Mouse (Mus musculus): ENCODE measurements around the gene Grm8. TPM values are rescaled to one million over a fixed set of nuclear protein-coding genes. Genes with fewer than 3 reads are reported as not detected.

Gene Grm8
- total RNA-seq, 2 experiments from 2014 or later, result 0.07 TPM; not detected in 1

DNA sequence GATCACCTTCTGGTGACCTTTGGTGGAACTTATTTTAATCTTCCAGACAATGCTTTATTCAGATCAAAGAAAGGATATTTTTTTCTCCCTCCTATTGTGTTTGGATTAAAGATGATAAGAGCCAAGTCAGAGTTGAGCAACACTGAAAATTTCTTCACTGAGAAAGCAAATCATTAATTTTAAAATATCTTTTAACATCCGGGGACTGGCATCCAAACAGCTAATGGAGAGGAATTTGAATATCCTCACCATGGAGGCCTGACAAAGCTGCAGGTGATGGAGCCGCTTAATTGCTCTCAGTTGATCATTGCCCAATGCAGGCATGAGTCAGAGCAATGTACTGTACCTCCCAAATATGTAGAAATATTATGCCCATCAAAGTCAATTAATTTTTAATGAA, 83.0 kb downstream of the Grm8 start:
- intact Hi-C loops (cut with DNase I), result no loop called here
- DNase-seq, result no peak

DNA sequence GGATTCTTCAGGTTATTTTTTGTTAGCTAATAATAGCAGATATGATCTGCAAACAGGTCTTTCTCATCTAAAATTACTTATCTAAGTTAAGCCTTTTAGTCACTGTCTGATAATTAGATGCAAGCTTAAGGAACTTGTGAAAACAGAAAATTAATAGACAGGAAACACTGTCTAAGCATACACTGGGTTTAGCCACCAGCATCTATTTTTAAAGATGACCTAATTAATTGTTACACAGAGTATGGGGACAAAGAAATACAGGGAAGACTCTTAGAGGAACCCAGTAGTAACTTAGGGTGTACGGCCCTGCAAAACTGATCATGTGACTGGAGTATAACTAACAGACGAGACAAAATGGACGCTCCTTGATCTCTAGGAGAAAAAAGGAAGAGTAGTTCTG, 92.6 kb downstream of the Grm8 start:
- intact Hi-C loops (cut with DNase I), result no loop called here
- DNase-seq, result no peak

DNA sequence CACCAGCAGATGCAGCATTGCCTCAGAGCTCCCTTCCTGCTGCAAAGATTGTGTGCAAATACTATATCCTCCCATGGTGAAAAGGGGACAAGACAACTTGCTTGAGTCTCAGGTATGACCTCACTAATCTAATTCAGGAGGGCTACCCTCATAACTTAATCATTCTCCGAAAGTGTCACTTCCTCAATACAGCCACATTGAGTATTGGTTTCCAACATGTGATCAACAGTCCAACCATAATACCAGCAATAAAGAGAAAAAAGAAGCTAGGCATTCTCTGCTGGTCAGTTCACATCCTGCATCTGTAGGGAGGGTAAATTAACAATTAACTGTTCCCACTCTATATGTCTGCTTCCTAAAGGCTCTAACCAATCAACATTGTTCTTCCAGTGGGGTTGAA, 94.2 kb downstream of the Grm8 start:
- intact Hi-C loops (cut with DNase I), result no loop called here
- DNase-seq, result no peak

DNA sequence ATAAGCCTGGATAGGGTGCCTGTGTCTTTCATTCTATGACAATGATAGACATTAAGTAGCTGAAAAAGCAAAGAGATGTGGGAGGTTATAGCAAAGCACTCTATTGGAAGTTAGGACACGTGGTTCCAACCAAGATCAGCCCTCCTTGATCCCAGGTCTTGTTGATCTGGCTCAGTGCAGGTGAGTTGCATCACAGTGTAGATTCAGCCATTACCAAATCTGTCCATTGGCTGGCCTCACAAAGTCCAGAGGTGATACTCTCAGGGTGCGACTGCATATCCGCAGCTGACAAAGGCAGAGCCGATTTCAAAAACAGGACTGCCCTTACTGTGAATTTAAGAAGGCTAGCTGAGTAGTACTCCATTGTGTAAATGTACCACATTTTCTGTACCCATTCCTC, 103.0 kb downstream of the Grm8 start:
- DNase-seq, result no peak
- intact Hi-C loops (cut with DNase I), result no loop called here

DNA sequence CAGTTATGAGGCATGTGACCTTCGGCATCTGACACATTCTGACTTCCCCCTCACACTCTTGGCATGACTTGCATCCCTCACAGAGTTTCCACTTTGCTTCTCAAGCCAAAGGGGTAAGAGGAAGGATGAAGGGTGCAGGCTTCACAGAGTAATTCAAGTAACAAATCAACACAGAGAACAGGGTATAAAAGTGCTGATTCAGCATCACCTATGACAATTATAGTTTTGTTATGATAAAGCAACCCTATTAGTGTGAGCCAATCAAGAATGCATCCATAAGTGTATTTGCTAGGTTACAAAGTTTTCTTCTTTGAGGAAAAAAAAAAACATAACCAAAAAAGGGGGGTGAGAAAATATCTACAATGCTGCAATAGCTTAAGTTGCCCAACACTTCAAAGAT, 117.3 kb downstream of the Grm8 start:
- intact Hi-C loops (cut with DNase I), result no loop called here
- DNase-seq, result no peak

DNA sequence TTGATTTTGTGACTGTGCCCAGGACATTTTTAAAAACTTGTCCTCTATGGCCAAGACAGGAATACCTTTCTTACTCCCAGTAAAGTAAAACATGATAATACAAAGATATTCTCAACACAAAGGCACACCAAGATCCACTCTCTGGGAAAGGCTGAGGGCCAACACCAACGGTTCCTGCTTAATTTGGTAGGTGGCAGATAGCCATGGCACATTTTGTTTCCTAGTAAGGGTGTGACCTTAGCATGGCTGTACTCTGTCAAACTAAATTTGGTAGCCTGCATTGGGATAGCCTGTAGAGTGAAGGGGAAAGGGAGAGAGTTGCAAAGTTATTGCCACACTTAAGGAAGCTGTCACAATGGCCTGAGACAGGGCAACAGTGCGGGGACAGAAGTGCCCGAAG, 128.0 kb downstream of the Grm8 start:
- DNase-seq, result peak in 1 of 2 experiments; percentile 4
- intact Hi-C loops (cut with DNase I), result no loop called here

DNA sequence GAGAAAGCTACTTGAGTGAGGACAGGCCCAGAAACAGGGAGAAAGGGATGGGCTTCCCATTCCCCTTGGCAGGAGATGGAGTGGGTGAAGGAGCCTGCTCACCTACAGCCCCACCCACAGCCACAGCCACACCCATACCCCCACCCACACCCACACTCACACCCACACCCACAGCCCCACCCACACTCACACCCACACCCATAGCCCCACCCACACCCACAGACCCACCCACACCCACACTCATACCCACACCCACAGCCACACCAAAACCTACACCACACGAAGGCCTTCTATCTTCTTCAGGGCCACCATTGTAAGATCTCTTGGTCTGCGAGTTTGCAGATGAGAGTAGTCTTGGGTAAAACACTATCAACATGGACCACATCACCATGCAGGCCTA, 137.7 kb downstream of the Grm8 start:
- DNase-seq, result no peak
- intact Hi-C loops (cut with DNase I), result no loop called here

DNA sequence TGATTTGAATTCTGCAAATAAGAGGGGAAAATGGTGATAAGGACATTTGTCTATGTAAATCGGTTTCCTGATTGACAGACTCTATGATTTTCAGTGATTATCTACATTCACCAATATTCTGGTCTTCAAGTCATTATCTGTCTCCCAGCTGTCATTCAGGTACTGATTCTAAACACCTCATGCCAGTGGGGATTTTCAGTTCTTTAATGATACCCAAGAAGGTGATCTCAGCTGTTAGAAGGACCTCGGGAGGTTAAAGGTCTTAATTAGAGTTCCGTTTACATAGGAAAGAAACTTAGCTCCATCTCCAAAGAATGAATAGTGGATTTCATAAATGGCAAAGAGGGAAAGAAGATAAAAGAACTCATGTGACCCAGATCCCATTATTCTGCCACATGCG, 143.7 kb downstream of the Grm8 start:
- intact Hi-C loops (cut with DNase I), result no loop called here
- no peak for DNase-seq

DNA sequence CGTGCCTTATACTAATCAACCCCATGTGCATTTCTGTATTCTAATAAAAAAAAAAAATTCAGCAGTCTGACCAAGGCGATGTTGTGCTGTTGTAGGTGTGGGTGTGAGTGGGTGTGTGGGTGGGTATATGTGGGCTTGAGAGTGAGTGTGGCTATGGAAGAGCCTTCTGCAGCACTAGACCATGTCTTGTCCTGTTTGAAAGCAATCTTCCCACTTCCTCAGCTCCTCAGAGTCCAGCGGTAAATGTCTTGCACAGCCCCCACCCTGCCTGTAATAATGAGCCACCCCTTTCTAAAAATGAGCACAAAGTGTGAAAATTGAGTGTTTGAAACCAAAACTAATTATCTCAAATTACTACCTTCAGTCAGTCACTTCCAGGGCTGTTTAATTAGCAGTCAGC, 152.4 kb downstream of the Grm8 start:
- intact Hi-C loops (cut with DNase I), result no loop called here

DNA sequence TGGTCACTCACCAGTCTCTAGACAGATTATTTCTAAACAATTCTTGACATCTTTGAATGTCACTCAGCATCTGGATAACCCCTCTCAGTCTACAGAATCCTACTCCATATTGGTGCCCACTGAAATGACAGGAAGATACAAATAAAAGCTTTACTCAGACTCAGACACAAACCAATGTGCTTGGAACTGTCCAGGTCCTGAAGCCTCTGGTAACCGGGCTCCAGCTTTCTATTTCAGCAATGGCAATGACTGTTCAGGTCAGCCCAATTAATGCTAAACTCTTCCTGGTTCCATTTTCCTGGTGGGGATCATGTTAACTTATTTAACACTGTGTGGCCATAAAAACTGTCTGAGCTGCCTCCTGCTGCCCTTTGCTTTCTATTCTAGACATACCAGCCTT, 153.0 kb downstream of the Grm8 start:
- intact Hi-C loops (cut with DNase I), result no loop called here
- DNase-seq, result peak; percentile 3 to 9

More for the DNA sequence above, 152.4 kb downstream of the Grm8 start:
- DNase-seq, result no peak

DNA sequence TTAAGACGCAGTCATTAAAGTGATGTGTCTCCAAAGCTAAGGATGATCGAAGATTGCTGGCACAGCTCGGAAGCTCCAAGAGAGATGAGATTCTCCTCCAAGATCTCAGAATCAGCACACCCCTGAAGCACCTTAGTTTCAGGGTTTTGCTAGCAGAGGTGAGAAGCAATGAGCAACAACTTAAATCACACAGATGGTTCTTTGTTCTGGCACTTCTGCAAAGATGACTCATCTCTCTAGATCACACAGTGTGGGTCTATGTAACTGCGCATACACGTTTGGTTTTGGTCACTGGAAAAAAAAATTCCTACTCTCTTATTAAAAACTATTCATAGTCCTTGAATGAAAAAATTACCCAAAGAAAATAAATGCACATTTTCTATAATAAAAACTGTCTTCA, 157.6 kb downstream of the Grm8 start:
- no peak for DNase-seq
- intact Hi-C loops (cut with DNase I), result no loop called here

DNA sequence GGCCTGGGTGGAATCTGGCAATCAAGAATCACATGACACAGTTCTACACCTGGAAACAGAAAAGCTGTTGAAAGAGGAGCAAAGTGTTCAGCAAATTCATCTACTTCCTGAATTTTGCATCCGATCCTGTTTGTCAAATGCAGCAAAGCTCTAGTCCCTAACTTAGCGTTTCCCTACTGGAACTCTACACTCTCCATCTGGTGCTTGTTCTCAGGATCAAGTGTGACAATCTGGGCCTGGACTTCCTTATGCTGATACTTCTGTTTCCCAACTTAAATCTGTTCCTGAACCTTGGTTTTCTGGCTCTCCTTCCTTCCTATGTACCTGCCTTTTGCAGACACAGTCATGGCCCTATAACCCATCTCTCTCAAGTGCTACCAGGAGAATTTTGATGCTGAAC, 166.1 kb downstream of the Grm8 start:
- DNase-seq, result no peak
- intact Hi-C loops (cut with DNase I), result no loop called here

DNA sequence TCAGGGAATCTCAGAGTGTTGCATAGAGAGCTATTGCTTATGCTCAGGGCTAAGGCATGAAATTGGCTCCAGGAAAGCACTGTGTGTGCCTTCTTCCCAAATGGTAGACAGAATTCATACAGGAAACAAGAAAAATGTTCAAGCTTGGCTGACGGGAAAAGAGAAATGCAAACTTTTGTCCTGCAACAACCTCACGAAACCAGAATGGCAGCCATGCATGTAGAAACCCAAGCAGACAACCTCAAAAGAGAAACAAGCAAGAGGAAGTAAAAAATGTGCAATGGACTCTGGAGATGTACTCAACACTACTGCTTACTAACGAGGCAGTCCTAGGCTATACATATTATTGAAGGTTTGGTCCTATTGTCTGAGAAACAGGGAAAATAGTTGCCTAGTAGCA, 167.9 kb downstream of the Grm8 start:
- no peak for DNase-seq
- intact Hi-C loops (cut with DNase I), result no loop called here

DNA sequence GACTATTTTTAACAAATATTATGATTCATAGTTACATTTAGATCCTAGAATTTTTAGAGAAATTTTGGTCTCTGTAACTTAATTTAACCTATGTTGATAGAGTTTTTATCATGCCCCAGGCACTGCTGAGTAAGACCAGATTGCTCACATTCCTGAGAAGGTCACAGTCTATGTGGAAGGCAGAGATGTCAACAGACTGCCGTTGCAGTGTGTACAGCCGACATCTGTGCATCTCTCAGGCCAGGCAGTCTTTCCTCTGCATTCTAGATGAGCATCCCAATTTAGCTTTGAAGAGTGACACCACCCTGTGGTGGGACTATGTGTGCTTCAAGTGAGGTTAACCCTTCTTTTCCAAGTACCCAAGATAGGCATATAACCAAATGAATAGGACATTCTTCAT, 169.7 kb downstream of the Grm8 start:
- DNase-seq, result no peak
- intact Hi-C loops (cut with DNase I), result no loop called here

DNA sequence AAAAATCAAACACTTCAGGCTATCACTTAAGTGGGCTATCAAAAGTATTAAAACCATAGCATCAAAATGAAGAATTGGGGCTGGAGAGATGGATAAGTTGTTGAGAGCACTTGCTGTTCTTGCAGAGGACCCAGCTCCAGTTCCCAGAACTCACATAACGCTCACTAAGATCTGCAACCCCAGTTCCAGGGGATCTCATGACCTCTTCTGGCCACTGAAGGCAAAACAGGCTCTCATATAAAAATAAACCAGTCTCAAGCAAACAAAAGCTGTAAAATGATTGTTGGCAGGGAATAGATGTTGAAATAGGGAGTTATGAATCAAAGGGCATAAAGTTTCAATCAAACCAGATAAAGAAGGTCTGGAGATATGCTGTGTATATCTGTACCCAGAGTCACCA, 171.1 kb downstream of the Grm8 start:
- intact Hi-C loops (cut with DNase I), result no loop called here
- DNase-seq, result no peak

DNA sequence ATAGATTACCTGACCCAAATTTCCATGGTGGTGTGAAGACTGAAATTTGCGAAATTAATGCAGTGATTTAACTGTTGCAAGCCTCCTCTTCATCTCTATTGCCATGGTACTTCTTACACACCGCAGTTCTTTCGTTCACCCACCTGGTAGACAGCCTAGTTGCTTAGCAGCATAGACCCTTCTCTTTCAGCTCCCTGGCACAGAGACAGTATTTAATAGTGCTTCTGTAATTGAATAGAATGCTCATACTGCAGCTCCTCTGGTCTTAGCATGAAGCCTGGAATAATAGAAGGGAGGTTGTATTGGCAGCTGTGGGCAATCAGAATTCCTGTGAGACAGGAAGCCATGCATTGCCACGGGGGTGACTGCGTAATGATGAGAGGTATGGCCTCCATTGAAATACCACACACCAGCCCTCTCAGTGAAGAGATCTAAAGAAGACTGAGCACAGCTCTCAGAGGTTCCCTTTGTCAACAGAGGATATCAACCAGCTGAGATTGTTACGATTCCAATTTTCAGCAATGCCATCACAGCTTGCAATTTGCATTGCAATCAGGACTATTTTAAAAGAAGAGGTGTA, 178.6 kb downstream of the Grm8 start:
- DNase-seq, result no peak
- intact Hi-C loops (cut with DNase I), result no loop called here

DNA sequence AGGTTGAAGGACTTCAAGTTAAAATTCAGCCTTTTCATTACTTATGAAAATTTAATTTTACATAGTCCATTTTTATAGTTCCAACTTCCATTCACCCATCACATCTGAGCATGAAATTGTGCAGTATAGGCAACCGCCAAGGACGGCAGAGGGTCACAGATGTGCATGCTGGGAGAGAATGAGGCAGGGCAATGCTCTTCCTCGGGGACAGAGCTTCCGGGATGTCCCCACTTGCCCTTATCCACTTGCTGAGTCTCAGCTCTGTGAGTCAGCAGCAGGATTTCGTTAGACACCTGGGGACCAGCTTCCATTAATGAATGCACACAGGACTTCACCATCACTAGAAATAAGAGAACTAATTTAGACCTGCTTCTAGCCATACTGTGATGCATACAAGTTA, 183.5 kb downstream of the Grm8 start:
- intact Hi-C loops (cut with DNase I), result no loop called here
- no peak for DNase-seq

DNA sequence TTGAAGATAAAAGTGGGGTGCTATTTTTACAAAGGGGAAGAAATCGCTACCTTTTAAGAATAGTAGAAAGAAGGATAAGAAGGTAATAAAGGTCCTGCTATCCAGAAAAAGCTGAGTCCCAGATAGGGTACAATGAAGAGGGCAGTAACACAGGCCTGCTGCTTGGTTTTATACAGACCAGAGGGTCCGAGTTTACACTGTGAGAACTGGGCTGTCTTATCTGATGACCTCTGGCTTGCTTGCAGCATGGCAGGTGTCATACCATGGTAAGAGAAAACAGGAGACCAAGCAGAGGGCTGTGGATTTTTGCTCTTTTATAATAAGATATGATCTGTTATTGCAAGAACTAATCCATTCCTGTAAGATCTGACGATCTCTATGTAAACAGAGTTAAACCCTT, 206.9 kb downstream of the Grm8 start:
- no peak for DNase-seq
- intact Hi-C loops (cut with DNase I), result no loop called here

DNA sequence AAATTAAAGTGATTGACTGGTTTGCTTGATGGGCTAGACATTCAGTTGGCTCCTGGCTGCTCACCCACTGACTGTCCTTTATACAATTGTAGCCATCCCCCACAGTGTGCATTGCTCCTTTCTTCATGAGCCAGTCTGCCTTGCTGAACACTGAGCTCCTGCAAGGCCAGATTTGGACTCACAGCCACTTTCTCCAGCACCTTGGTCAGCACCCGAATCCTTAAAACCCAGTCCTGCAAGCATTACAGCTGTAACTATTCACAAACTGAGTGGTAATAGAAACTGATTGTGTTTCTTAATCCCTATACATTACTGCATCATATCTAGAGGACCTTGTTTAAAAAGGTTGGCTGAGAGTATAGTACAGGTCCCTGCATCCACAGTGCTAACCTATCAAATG, 221.7 kb downstream of the Grm8 start:
- intact Hi-C loops (cut with DNase I), result no loop called here
- peak; percentile 1 to 13 for DNase-seq

DNA sequence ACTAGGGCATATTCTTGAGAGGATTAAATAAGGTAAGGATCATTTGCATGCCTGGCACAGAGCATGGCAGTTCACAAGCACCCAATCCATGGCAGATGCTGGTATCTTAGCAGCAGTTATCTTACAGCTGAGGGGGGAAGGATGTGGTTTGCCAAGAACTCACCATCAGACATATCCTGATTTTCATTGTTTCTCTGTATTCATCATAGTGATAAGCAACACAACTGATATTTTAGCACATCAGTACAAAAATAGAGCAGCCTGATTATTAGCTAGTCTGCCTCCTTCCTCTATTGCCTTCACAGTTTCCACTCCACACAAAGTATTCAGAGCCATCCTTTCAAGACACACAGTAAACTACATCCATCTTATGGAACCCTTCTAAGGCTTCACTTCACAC, 230.6 kb downstream of the Grm8 start:
- intact Hi-C loops (cut with DNase I), result no loop called here

DNA sequence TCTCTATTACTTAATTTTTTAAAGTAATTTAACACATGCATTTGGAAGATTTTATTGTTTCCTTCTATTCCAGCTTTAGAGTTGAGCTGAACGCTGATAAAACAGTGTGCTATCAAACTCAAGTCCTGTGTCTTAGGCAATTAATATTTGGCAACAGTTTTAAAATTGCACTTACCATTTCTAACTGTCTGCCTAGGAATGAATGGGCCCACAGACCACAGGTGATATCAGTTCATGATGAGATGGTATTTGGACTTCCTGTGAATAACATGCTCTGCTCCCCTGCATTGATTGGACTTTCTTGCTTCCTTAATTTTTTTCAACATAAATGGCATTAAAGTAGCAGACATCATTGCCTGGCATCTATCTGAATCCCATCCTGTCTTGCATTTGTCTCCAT, 232.8 kb downstream of the Grm8 start:
- DNase-seq, result no peak
- intact Hi-C loops (cut with DNase I), result no loop called here

More for the DNA sequence above, 230.6 kb downstream of the Grm8 start:
- no peak for DNase-seq

DNA sequence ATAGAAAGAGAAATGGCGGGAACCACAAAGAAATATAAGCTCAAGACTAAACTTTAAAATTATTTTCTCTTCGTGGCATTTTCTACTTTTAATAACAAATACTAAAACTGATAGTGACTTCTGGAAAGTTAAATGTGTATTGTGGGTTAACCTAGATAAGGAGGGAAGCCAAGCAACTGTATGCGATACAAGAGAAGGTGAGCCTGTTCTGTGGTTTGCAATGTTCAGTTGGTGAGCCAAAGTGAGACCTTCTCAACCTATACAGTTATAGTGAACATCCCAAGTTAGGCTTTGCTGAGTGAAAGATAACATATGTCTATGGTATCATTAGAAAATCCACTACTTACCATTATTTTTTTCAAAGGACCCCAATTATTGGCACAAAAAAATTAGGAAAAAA, 233.6 kb downstream of the Grm8 start:
- no peak for DNase-seq
- intact Hi-C loops (cut with DNase I), result no loop called here

DNA sequence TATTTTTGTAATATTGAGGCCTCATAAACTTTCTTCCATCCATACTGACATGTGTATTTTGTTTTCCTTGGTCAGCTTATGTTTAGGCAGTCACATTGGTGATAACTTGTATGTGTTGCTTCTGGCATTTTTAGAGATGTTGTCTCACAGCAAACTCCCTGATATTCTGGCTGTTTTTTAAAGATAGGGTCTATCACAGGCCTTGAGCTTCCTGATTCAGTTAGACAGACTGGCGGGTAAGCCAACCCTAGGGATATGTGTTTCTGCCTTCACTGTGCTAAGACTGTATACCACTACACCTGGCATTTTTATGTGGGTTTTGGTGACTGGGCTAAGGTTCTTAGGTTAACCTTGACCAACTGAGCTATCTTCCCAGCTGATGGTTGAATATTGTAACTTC, 239.8 kb downstream of the Grm8 start:
- DNase-seq, result no peak
- intact Hi-C loops (cut with DNase I), result no loop called here

DNA sequence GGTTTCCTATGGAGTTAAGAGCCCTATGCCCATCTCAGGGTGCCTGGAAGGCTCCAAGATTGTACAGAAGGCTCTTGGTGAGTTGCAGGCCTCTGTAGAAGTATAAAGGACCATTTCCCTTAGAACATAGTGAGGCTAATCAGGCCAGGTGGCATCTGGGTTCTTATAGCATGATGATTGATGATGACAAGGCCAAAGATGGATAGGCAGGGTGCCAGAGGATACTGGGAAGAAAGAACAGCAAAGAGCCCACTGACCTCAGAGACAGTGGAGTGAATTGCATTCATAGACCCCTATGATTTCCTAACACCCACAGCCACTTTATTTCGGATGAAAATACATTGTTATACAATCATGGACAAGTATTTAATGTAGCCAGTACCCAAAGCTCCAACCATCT, 242.1 kb downstream of the Grm8 start:
- intact Hi-C loops (cut with DNase I), result no loop called here
- DNase-seq, result no peak

Data from heart, postnatal 10 days (tissue).